Mouse (Mus musculus) frontal cortex, adult (tissue): ENCODE measurements at regions not wholly inside any gene's neighbourhood (a gene's known extent, or its start where the extent isn't known, plus 50 kb on each side); places are given as distances from the start of the nearest gene placed in this dataset.
"Not testable (repeated sequence)": the region's sequence is repeated elsewhere in the genome, so short reads cannot be mapped to it uniquely, and the experiment has no call there.

ENCODE experiments used
- ATAC-seq: cut with Nextera tagmentation; 2 replicates; pipeline ENCODE4 v1.9.2; 2017; ENCODE audit warnings: mild to moderate bottlenecking, moderate library complexity, mixed read lengths; ENCODE audit not compliant: low TSS enrichment

- no peak for ATAC-seq
Measured at GRCm38 (mm10) chr8:113916649-113917048, 68.1 kb upstream of the Adamts18 start.

- ATAC-seq: no peak
Measured at GRCm38 (mm10) chr8:113917197-113917596, 68.7 kb upstream of the Adamts18 start.

GRCm38 (mm10) chr8:113920306-113920705, 71.8 kb upstream of the Adamts18 start:
- peak; percentile 92 for ATAC-seq

GRCm38 (mm10) chr8:113923381-113923780, 74.8 kb upstream of the Adamts18 start:
- ATAC-seq: 0 out of 2 replicates have a peak, but pooled peaks have one; percentile 34

GRCm38 (mm10) chr8:113953721-113954120, 105.2 kb upstream of the Adamts18 start:
- ATAC-seq: no peak

- no peak for ATAC-seq
Measured at GRCm38 (mm10) chr8:113956439-113957043, 108.0 kb upstream of the Adamts18 start.

- no peak for ATAC-seq
Measured at GRCm38 (mm10) chr8:113957821-113958220, 109.3 kb upstream of the Adamts18 start.

- no peak for ATAC-seq
Measured at GRCm38 (mm10) chr8:113975810-113976209, 127.3 kb upstream of the Adamts18 start.

- ATAC-seq: no peak
Measured at GRCm38 (mm10) chr8:113976626-113977025, 128.1 kb upstream of the Adamts18 start.

- no peak for ATAC-seq
Measured at GRCm38 (mm10) chr8:113977072-113977471, 128.5 kb upstream of the Adamts18 start.

- ATAC-seq: no peak
Measured at GRCm38 (mm10) chr8:113978946-113979345, 130.4 kb upstream of the Adamts18 start.

- ATAC-seq: no peak
Measured at GRCm38 (mm10) chr8:113979837-113980236, 131.3 kb upstream of the Adamts18 start.

GRCm38 (mm10) chr8:113981339-113981738, 132.8 kb upstream of the Adamts18 start:
- no peak for ATAC-seq

- ATAC-seq: peak; percentile 82
Measured at GRCm38 (mm10) chr8:113984845-113985244, 136.3 kb upstream of the Adamts18 start.

GRCm38 (mm10) chr8:113985471-113985870, 136.9 kb upstream of the Adamts18 start:
- ATAC-seq: no peak

GRCm38 (mm10) chr8:113985948-113986347, 137.4 kb upstream of the Adamts18 start:
- no peak for ATAC-seq

- ATAC-seq: no peak
Measured at GRCm38 (mm10) chr8:113990718-113991117, 142.2 kb upstream of the Adamts18 start.

- ATAC-seq: no peak
Measured at GRCm38 (mm10) chr8:113998881-113999280, 134.5 kb upstream of the Nudt7 start.

GRCm38 (mm10) chr8:114001674-114002073, 131.7 kb upstream of the Nudt7 start:
- no peak for ATAC-seq

- no peak for ATAC-seq
Measured at GRCm38 (mm10) chr8:114004436-114004835, 128.9 kb upstream of the Nudt7 start.

GRCm38 (mm10) chr8:114006587-114006986, 126.8 kb upstream of the Nudt7 start:
- ATAC-seq: no peak

GRCm38 (mm10) chr8:114007103-114007502, 126.3 kb upstream of the Nudt7 start:
- peak; percentile 99 for ATAC-seq

GRCm38 (mm10) chr8:114018364-114018763, 115.0 kb upstream of the Nudt7 start:
- ATAC-seq: no peak

- not testable (repeated sequence) for ATAC-seq
Measured at GRCm38 (mm10) chr8:114030141-114030540, 103.2 kb upstream of the Nudt7 start.
